Mouse (Mus musculus) midbrain, embryonic 16.5 days (tissue): ENCODE measurements around the gene Gm10309. TPM values are rescaled to one million over a fixed set of nuclear protein-coding genes. Genes with fewer than 3 reads are reported as not detected.

ENCODE experiments used
- ATAC-seq: fragments of 200-750 bp; cut with Nextera tagmentation; 2 replicates; pipeline ENCODE4 v1.8.0; 2017; ENCODE audit warnings: moderate TSS enrichment
- H3K27ac ChIP-seq: fragments of 300-500 bp; sonication (generic); 2 replicates; pipeline ENCODE4 v1.5.1; 2014; ENCODE audit warnings: mild to moderate bottlenecking, low read length, mixed read lengths
- H3K27me3 ChIP-seq: fragments of 300-500 bp; sonication (generic); 2 replicates; pipeline ENCODE4 v1.6.1; 2014; ENCODE audit warnings: low read depth, low read length, mixed read lengths; ENCODE audit not compliant: control insufficient read depth, insufficient read depth
- H3K36me3 ChIP-seq: fragments of 300-500 bp; sonication (generic); 2 replicates; pipeline ENCODE4 v1.6.1; 2014; ENCODE audit warnings: mild to moderate bottlenecking, low read length, moderate library complexity, mixed read lengths; ENCODE audit not compliant: control insufficient read depth, insufficient read depth
- H3K4me1 ChIP-seq: fragments of 300-500 bp; sonication (generic); 2 replicates; pipeline ENCODE4 v1.6.1; 2014; ENCODE audit warnings: mild to moderate bottlenecking, low read length, mixed read lengths; ENCODE audit not compliant: control insufficient read depth, insufficient read depth
- H3K4me2 ChIP-seq: fragments of 300-500 bp; sonication (generic); 2 replicates; pipeline ENCODE4 v1.6.1; 2014; ENCODE audit warnings: mild to moderate bottlenecking, low read length, mixed read lengths
- H3K4me3 ChIP-seq: fragments of 300-500 bp; sonication (generic); 2 replicates; pipeline ENCODE4 v1.5.1; 2014; ENCODE audit warnings: low read depth, mild to moderate bottlenecking, low read length, moderate library complexity, mixed read lengths
- H3K9ac ChIP-seq: fragments of 300-500 bp; sonication (generic); 2 replicates; pipeline ENCODE4 v1.6.1; 2014; ENCODE audit warnings: low read depth, low read length, mixed read lengths
- H3K9me3 ChIP-seq: fragments of 300-500 bp; sonication (generic); replicated peaks from 2 replicates; pipeline ENCODE4 v1.6.1; 2014; ENCODE audit warnings: mild to moderate bottlenecking, low read length, mixed read lengths; ENCODE audit not compliant: control insufficient read depth, poor library complexity, severe bottlenecking
- WGBS: fragments of 180-500 bp; shearing (Covaris S2); extraction: QIAGEN DNeasy Blood & Tissue Kit; methylation state at CpG from one replicate; pipeline ENCODE4 v1.1.7; 2014; 5-methylcytosine and 5-hydroxymethylcytosine counted together
- polyA plus RNA-seq: library from polyadenylated mRNA; unstranded; fragments of >200 nt; fragmentation: Nextera tagmentation; extraction: Ambion mirVana; gene quantifications from 2 replicates; pipeline ENCODE4 v1.2.1, GENCODE M21; 2015

The Gm10309 gene
- polyA plus RNA-seq, 1 experiment from 2014 or later = 0.44 TPM

DNA sequence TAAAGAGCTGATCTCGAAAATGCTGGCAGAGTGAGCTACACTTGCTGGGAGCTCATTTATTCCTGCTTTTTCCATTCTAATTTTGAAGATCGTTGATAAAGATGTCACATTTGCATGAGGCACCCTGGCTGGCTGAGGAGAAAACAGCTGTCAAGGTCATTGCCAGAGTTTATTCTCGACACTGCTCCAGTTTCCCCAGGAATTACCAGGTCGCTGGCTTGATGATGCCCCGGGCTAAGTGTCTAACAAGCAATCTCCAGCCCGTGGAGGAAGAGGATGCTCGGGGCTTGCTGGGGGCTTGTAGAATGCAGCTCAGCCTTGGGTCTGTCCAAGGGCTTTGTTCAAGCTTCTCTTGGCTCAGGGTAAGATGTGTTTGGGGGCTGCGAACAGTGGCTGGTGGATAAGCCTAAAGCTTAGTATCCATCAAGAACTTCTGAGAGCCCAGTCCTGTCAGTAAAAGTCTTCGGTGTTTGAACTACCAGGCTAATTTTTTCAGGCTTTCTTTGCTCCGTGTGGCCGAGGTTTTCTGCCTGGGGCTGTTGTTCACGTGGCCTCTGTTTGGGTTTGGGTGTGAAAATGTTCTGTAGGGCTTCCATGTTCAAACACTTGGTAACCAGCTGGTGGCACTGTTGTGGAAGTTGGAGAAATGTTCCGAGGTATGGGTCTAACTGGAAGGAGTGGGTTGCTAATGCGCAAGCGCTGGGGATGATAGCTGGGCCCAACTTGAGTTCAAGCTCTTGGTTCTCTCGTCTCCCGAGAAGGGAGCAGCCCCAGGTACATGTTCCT, 44.2 kb downstream of the Gm10309 start:
- peaks cover 15% of the 10 kb centered on the region for H3K4me1 ChIP-seq
- H3K9ac ChIP-seq = no peak overlapping the region
- ATAC-seq = peak; percentile 64
- H3K27ac ChIP-seq = peak overlapping the region; percentile 20; the same call in 1 of the 2 replicates
- H3K4me2 ChIP-seq = no peak overlapping the region
- H3K27me3 ChIP-seq = no peaks in the 10 kb centered on the region
- H3K9me3 ChIP-seq = no peaks in the 10 kb centered on the region
- no peak overlapping the region for H3K4me3 ChIP-seq
- H3K36me3 ChIP-seq = no peaks in the 10 kb centered on the region
- 64% methylated on average over 17 of the region's 17 CpGs for WGBS

DNA sequence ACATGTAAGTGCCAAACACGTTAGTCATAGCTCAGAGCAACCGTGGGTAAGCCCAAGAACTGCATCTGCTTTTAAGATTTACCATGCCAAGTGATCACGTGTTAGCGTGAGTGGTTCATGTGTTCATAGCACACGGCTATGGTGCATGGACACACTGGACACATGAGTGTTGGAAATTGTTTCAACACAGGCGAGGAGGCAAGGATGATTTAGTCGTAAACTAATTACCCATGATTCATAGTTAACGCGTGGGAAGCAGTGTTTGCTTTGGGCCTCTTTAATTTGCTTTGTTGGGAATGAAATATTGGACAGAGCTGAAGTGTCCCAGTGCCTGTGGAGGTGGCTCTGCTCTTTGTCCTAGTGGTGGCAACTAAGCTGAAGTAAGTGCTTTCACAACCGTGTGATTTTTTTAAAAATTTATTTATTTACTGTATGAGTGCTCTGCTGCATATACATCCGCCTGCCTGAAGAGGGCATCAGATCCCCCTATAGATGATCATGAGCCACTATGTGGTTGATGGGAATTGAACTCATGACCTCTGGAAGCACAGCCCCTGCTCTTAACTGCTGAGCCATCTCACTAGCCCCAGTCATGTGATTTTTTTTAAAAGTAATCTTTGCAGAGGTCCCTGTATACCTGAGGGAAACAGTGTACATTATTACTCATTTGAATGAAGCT, 46.6 kb downstream of the Gm10309 start:
- H3K4me2 ChIP-seq = no peak overlapping the region
- H3K4me3 ChIP-seq = no peak overlapping the region
- H3K9me3 ChIP-seq = no peaks in the 10 kb centered on the region
- no peaks in the 10 kb centered on the region for H3K36me3 ChIP-seq
- H3K27me3 ChIP-seq = no peaks in the 10 kb centered on the region
- peaks cover 8% of the 10 kb centered on the region; the same call in 1 of the 2 replicates for H3K4me1 ChIP-seq
- 85% methylated on average over 11 of the region's 11 CpGs for WGBS
- no peak for ATAC-seq
- H3K27ac ChIP-seq = no peak overlapping the region
- H3K9ac ChIP-seq = no peak overlapping the region

DNA sequence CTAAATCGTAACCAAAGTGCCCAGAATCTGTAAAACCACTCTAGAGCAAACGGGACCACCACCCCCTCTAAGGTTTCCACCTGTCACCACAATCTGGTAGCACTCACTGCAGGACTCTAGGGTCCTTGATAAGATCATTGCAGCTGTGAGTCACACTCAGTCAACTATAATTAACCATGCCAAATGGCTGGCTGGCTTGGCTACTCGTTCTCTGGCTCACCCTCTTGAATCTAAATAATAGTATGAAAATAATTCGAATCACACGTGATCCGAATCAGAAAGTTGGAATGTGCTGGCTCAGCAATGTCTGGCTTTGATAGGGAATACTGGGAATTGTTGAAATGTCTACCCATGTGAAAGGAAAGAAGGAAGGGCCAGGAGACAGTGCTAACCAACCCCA, 48.5 kb downstream of the Gm10309 start:
- no peaks in the 10 kb centered on the region for H3K9me3 ChIP-seq
- no peak overlapping the region for H3K9ac ChIP-seq
- H3K4me2 ChIP-seq = no peak overlapping the region
- H3K36me3 ChIP-seq = no peaks in the 10 kb centered on the region
- H3K4me3 ChIP-seq = no peak overlapping the region
- no peak for ATAC-seq
- peaks cover 8% of the 10 kb centered on the region; the same call in 1 of the 2 replicates for H3K4me1 ChIP-seq
- no peak overlapping the region for H3K27ac ChIP-seq
- WGBS = 76% methylated on average over 6 of the region's 6 CpGs
- no peaks in the 10 kb centered on the region for H3K27me3 ChIP-seq

DNA sequence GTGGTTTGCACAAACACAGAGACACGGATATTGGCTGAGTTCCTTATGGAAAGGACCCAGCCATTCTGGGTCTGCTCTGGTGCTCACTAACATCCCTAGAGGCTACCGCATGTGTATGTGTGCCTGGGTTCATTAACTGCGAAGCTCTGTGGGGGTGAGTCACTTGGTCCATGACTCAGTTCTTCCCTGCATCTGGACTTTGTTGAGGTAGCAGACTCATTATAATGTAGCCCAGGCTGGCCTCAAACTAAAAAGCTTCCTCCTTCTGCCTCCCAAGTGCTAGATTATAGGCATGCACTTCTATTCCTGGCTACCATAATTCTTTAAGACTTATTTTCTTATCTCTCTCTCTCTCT, 50.7 kb downstream of the Gm10309 start:
- ATAC-seq = no peak
- WGBS = 90% methylated on average over 3 of the region's 3 CpGs
- Histone ChIP-seq H3K4me2 (no peak overlapping the region), H3K27ac (no peak overlapping the region), H3K9me3 (no peaks in the 10 kb centered on the region), H3K36me3 (no peaks in the 10 kb centered on the region), H3K4me1 (no peaks in the 10 kb centered on the region), H3K9ac (no peak overlapping the region), H3K4me3 (no peak overlapping the region), H3K27me3 (no peaks in the 10 kb centered on the region)

DNA sequence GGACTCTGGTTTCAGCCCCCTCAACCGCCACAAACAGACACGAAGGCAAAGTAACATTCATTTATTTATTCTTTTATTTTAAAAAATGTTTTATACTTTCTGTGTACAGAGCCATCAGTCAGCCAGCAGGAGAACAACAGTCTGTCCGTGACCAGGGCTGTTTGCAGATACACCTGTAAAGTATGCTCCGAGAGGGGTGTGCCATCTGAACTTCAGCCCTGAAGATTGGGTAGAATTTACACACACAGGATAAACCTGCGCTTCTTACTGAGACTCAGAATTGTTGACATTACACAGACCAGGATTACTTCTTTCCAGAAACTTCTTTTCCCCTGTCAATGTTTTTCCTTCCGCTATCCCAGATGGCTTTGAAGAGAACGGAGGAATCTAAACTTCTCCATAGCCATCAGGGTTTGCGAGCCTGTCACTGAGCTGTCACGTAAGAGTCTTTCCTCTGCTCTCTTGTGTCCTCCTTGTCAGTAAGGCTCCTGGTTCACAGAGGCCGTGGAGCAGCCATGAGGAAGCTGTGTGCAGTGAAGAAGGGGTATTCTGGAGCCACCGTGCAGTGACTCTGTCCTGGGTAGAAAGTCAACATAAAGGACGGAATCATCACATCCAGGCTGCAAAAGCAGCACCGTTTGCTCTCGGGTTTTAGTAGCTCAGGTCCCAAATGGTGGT, 51.2 kb downstream of the Gm10309 start:
- Histone ChIP-seq H3K4me2 (no peak overlapping the region), H3K4me1 (no peaks in the 10 kb centered on the region), H3K27ac (no peak overlapping the region), H3K36me3 (no peaks in the 10 kb centered on the region), H3K27me3 (no peaks in the 10 kb centered on the region), H3K9ac (no peak overlapping the region), H3K9me3 (no peaks in the 10 kb centered on the region), H3K4me3 (no peak overlapping the region)
- no peak for ATAC-seq
- whole genome bisulfite sequencing = 87% methylated on average over 14 of the region's 14 CpGs

DNA sequence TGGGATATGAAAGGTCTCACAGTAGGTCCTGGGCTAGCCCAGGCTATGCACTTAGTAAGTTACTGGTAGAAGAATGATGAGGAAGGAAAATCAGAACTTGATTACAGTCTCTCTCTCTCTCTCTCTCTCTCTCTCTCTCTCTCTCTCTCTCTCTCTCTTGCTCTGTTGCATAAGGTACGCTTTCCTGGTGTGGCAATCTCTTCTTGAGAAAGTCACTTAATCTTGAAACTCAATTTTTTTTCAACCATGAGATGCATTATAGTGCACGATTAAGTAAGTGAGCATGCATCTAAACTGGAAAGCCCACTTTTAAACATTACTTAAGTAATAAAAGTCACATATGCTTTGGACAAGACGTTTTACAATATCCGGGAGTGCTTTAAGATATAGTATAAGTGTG, 52.1 kb downstream of the Gm10309 start:
- H3K4me2 ChIP-seq = no peak overlapping the region
- no peak overlapping the region for H3K4me3 ChIP-seq
- no peak for ATAC-seq
- no peaks in the 10 kb centered on the region for H3K27me3 ChIP-seq
- H3K36me3 ChIP-seq = no peaks in the 10 kb centered on the region
- no peak overlapping the region for H3K27ac ChIP-seq
- H3K9me3 ChIP-seq = no peaks in the 10 kb centered on the region
- no peaks in the 10 kb centered on the region for H3K4me1 ChIP-seq
- WGBS = 89% methylated on average over 4 of the region's 4 CpGs
- no peak overlapping the region for H3K9ac ChIP-seq

Other genes starting within 250 kb of the Gm10309 start
- gene Epas1, start 248.5 kb upstream of the Gm10309 start, polyA plus RNA-seq = 4.8 and 5.4 TPM in 2 replicates